16 mouse cellular contexts compared by ENCODE assay signal in genomic region chr4:46598981-46599380, GRCm38 (mm10). TPM values are rescaled to one million over a fixed set of nuclear protein-coding genes. Genes with fewer than 3 reads are reported as not detected.
DNase-seq lines count a peak whose midpoint lies in the region; ATAC-seq and TF ChIP-seq lines count a peak whose summit lies in the region.
"Had no signal": no experiment of that assay in that cellular context is flagged by ENCODE, and none has a peak within 500 bp of the region (broad histone marks: within the 10 kb centered on the region; RNA-seq: fewer than 3 reads in every experiment).

No protein-coding gene starts in this region.

- 58% methylated on average over 6 of the region's 6 CpGs for WGBS in intestine, embryonic 15.5 days
- 58% methylated on average over 6 of the region's 6 CpGs for WGBS in liver, embryonic 12.5 days (ENCODE audit: insufficient replicate concordance)
- 72% methylated on average over 6 of the region's 6 CpGs for WGBS in forebrain, embryonic 16.5 days

- peak overlapping the region; percentile 98 for H3K9ac ChIP-seq in CH12.LX (ENCODE audit: insufficient read depth, low read depth)
- H3K9ac ChIP-seq in intestine, embryonic 15.5 days = no peak overlapping the region
- H3K9ac ChIP-seq in liver, embryonic 12.5 days = no peak overlapping the region
- H3K9ac ChIP-seq in forebrain, embryonic 16.5 days (replicated peaks; ENCODE audit: low read depth, low read length) = no peak overlapping the region
- H3K9ac ChIP-seq: forebrain, postnatal 0 days; liver, postnatal 0 days; midbrain, embryonic 12.5 days had no signal

- no peak for TF ChIP-seq RAD21 in CH12.LX (IDR thresholded peaks at IDR 0.05; ENCODE audit: low read depth, low read length)

- peaks cover 72% of the 10 kb centered on the region for H3K79me2 ChIP-seq in CH12.LX (replicated peaks; ENCODE audit: control insufficient read depth, extremely low read depth, insufficient read depth, poor library complexity, severe bottlenecking)

- dilution Hi-C loops in CH12.LX (cut with MboI; ENCODE audit: extremely low pct_ligation_motif_present, extremely low pct_unique_long_range_greater_than_20kb, low sequenced_read_pairs) = no loop called here

- peaks cover 6 to 34% of the 10 kb centered on the region in 2 experiments for H3K36me3 ChIP-seq in CH12.LX (replicated peaks in 1 of 2; ENCODE audit: control insufficient read depth in 1 of 2, insufficient read depth in 1 of 2, low read length in 1 of 2)
- H3K36me3 ChIP-seq in intestine, embryonic 15.5 days = no peaks in the 10 kb centered on the region
- no peaks in the 10 kb centered on the region for H3K36me3 ChIP-seq in liver, embryonic 12.5 days
- no peaks in the 10 kb centered on the region for H3K36me3 ChIP-seq in forebrain, embryonic 16.5 days (ENCODE audit: control insufficient read depth, insufficient read depth)
- H3K36me3 ChIP-seq: hindbrain, embryonic 13.5 days; midbrain, embryonic 12.5 days had no signal

- no peak for ATAC-seq in intestine, embryonic 15.5 days
- no peak for ATAC-seq in liver, embryonic 12.5 days
- no peak for ATAC-seq in forebrain, embryonic 16.5 days
- ATAC-seq: forebrain, postnatal 0 days; liver, postnatal 0 days had no signal

- peaks cover 26 to 72% of the 10 kb centered on the region in 2 experiments for H3K4me1 ChIP-seq in CH12.LX (ENCODE audit: control insufficient read depth in 1 of 2, insufficient read depth in 2 of 2)
- peaks cover 10% of the 10 kb centered on the region for H3K4me1 ChIP-seq in intestine, embryonic 15.5 days (replicated peaks)
- peaks cover 40% of the 10 kb centered on the region for H3K4me1 ChIP-seq in liver, embryonic 12.5 days
- H3K4me1 ChIP-seq in forebrain, embryonic 16.5 days (replicated peaks; ENCODE audit: control insufficient read depth, insufficient read depth, low read length) = peaks cover 16% of the 10 kb centered on the region

- H3K4me3 ChIP-seq in CH12.LX (replicated peaks in 1 of 3; ENCODE audit: low read depth in 2 of 3, low read length in 2 of 3, poor library complexity in 1 of 3) = peak overlapping the region; percentile 18 to 99 (median 32)
- peak overlapping the region; percentile 18 for H3K4me3 ChIP-seq in intestine, embryonic 15.5 days (replicated peaks)
- no peak overlapping the region for H3K4me3 ChIP-seq in liver, embryonic 12.5 days
- no peak overlapping the region for H3K4me3 ChIP-seq in forebrain, embryonic 16.5 days (replicated peaks; ENCODE audit: low read length)
- H3K4me3 ChIP-seq: hindbrain, embryonic 13.5 days; left cerebral cortex, adult 2 months; midbrain, embryonic 12.5 days had no signal

- no peak for TF ChIP-seq CTCF in CH12.LX (conservative IDR thresholded peaks at IDR 0.05 in 1 of 2, IDR thresholded peaks at IDR 0.05 in 1 of 2; ENCODE audit: low read depth in 2 of 2, low read length in 2 of 2)

- H3K27me3 ChIP-seq in CH12.LX (replicated peaks) = no peaks in the 10 kb centered on the region
- H3K27me3 ChIP-seq in intestine, embryonic 15.5 days (replicated peaks) = peaks cover 15% of the 10 kb centered on the region
- H3K27me3 ChIP-seq in liver, embryonic 12.5 days (replicated peaks) = peaks cover 74% of the 10 kb centered on the region
- H3K27me3 ChIP-seq in forebrain, embryonic 16.5 days (replicated peaks; ENCODE audit: control insufficient read depth, insufficient read depth, low read length) = peaks cover 8% of the 10 kb centered on the region

- peak overlapping the region; percentile 94 for H3K4me2 ChIP-seq in CH12.LX (ENCODE audit: insufficient read depth, low read depth, poor library complexity, severe bottlenecking)
- peak overlapping the region; percentile 93 for H3K4me2 ChIP-seq in intestine, embryonic 15.5 days (replicated peaks)
- H3K4me2 ChIP-seq in liver, embryonic 12.5 days = no peak overlapping the region
- H3K4me2 ChIP-seq in forebrain, embryonic 16.5 days (ENCODE audit: low read length) = no peak overlapping the region
- H3K4me2 ChIP-seq: hindbrain, embryonic 13.5 days; midbrain, embryonic 12.5 days had no signal

- TF ChIP-seq EP300 in CH12.LX (IDR thresholded peaks at IDR 0.05; ENCODE audit: low read length) = no peak

- no peaks in the 10 kb centered on the region for H3K9me3 ChIP-seq in CH12.LX (replicated peaks; ENCODE audit: low read length)
- H3K9me3 ChIP-seq in intestine, embryonic 15.5 days = no peaks in the 10 kb centered on the region
- no peaks in the 10 kb centered on the region for H3K9me3 ChIP-seq in liver, embryonic 12.5 days (replicated peaks)
- no peaks in the 10 kb centered on the region for H3K9me3 ChIP-seq in forebrain, embryonic 16.5 days (ENCODE audit: control insufficient read depth, low read length)
- H3K9me3 ChIP-seq: hindbrain, embryonic 13.5 days; midbrain, embryonic 12.5 days had no signal

- in situ Hi-C loops in CH12.LX (cut with MboI; ENCODE audit: low pct_ligation_motif_present, low pct_unique_long_range_greater_than_20kb, low sequenced_read_pairs) = no loop called here

- H3K27ac ChIP-seq in CH12.LX (ENCODE audit: insufficient read depth, low read depth) = peak overlapping the region; percentile 75
- H3K27ac ChIP-seq in intestine, embryonic 15.5 days = peak overlapping the region; percentile 67
- no peak overlapping the region for H3K27ac ChIP-seq in liver, embryonic 12.5 days
- H3K27ac ChIP-seq in forebrain, embryonic 16.5 days (ENCODE audit: low read length) = no peak overlapping the region
- H3K27ac ChIP-seq: hindbrain, embryonic 13.5 days; left cerebral cortex, adult 2 months; midbrain, embryonic 12.5 days had no signal

- peak; percentile 16; the same call in 1 of the 2 replicates for TF ChIP-seq POLR2A in CH12.LX (IDR thresholded peaks at IDR 0.05; ENCODE audit: low read depth, low read length)

- DNase-seq in cerebellum, adult 9-11 months = peak; percentile 49
- DNase-seq in cerebellum, adult 11 months = no peak
- DNase-seq in ovary, postnatal 36 days (ENCODE audit: low spot score) = peak; percentile 2
- DNase-seq in ovary, adult 18-20 months (ENCODE audit: low spot score) = no peak
- no peak for DNase-seq in CH12.LX (ENCODE audit: extremely low read depth)
- DNase-seq: adrenal gland, adult 8-10 months; B cell, adult 2 months; forebrain, postnatal 0 days; kidney, adult 8-10 months; liver, postnatal 0 days had no signal

TF ChIP-seq in CH12.LX, 34 proteins besides CTCF, POLR2A, EP300 and RAD21:
- no peak for TF ChIP-seq ETS1 (conservative IDR thresholded peaks at IDR 0.05; ENCODE audit: low read depth, low read length)
- no peak for TF ChIP-seq MAFK (IDR thresholded peaks at IDR 0.05; ENCODE audit: insufficient replicate concordance, low read length)
- no peak for TF ChIP-seq CHD1 (IDR thresholded peaks at IDR 0.05; ENCODE audit: low read depth, low read length)
- no peak for TF ChIP-seq MXI1 (IDR thresholded peaks at IDR 0.05; ENCODE audit: low read depth, low read length)
- TF ChIP-seq USF2 (conservative IDR thresholded peaks at IDR 0.05; ENCODE audit: low read depth, low read length) = no peak
- TF ChIP-seq ELF1 (IDR thresholded peaks at IDR 0.05; ENCODE audit: low read depth, low read length) = no peak
- no peak for TF ChIP-seq USF1 (IDR thresholded peaks at IDR 0.05; ENCODE audit: low read depth, low read length)
- TF ChIP-seq E2F4 (IDR thresholded peaks at IDR 0.05; ENCODE audit: insufficient replicate concordance, low read depth, low read length) = no peak
- TF ChIP-seq MAZ (IDR thresholded peaks at IDR 0.05; ENCODE audit: low read depth, low read length) = no peak
- no peak for TF ChIP-seq MEF2A (IDR thresholded peaks at IDR 0.05; ENCODE audit: borderline replicate concordance, low read depth, low read length)
- no peak for TF ChIP-seq IRF4 (IDR thresholded peaks at IDR 0.05; ENCODE audit: low read depth, low read length)
- TF ChIP-seq MAX (IDR thresholded peaks at IDR 0.05; ENCODE audit: low read length) = no peak

RNA-seq across cellular contexts. Expression of gene Coro2a, which starts 3.0 kb away (rescaled TPM):
- 71.4 and 129 TPM in 2 replicates for total RNA-seq in CH12.LX (2012; rRNA removed)
- total RNA-seq in CH12.LX (2014; rRNA removed) = 23.3 and 24.6 TPM in 2 replicates
- polyA plus RNA-seq in CH12.LX (2012; ENCODE audit: insufficient read length, low read depth) = 152 and 223 TPM in 2 replicates
- 66.0 and 68.3 TPM in 2 replicates for polyA plus RNA-seq in intestine, embryonic 15.5 days (2015; fragmentation: Nextera tagmentation; extraction: Ambion mirVana)
- polyA plus RNA-seq in liver, embryonic 12.5 days (2016; fragmentation: Nextera tagmentation; extraction: Ambion mirVana) = 4.9 and 5.2 TPM in 2 replicates
- 5.6 and 7.6 TPM in 2 replicates for polyA plus RNA-seq in forebrain, embryonic 16.5 days (2015; fragmentation: Nextera tagmentation; extraction: Ambion mirVana)

RNA-seq across cellular contexts. Expression of gene Tbc1d2, which starts 51.0 kb away (rescaled TPM):
- total RNA-seq in CH12.LX (2012; rRNA removed) (0.59 and 1.1 TPM in 2 replicates), CH12.LX (2014; rRNA removed) (0.12 TPM in 2 replicates)
- 0.27 and 0.29 TPM in 2 replicates for polyA plus RNA-seq in CH12.LX (2012; ENCODE audit: insufficient read length, low read depth)
- 6.0 and 6.3 TPM in 2 replicates for polyA plus RNA-seq in intestine, embryonic 15.5 days (2015; fragmentation: Nextera tagmentation; extraction: Ambion mirVana)
- 0.57 and 0.62 TPM in 2 replicates for polyA plus RNA-seq in liver, embryonic 12.5 days (2016; fragmentation: Nextera tagmentation; extraction: Ambion mirVana)
- polyA plus RNA-seq in forebrain, embryonic 16.5 days (2015; fragmentation: Nextera tagmentation; extraction: Ambion mirVana) = 0.68 and 0.79 TPM in 2 replicates

Comparison
In these comparisons a context has a peak if more than half of its experiments do, and no peak if none do; other contexts are left out.
1. DNase-seq: peak in cerebellum, adult 9-11 months (single experiment) and ovary, postnatal 36 days (single experiment); none in cerebellum, adult 11 months (single experiment), ovary, adult 18-20 months (single experiment) and CH12.LX (single experiment).
2. H3K27ac ChIP-seq: peak in CH12.LX (single experiment) and intestine, embryonic 15.5 days (single experiment); none in liver, embryonic 12.5 days (single experiment) and forebrain, embryonic 16.5 days (single experiment).
3. H3K4me2 ChIP-seq: peak in CH12.LX (single experiment) and intestine, embryonic 15.5 days (single experiment); none in liver, embryonic 12.5 days (single experiment) and forebrain, embryonic 16.5 days (single experiment).
4. H3K4me3 ChIP-seq: peak in CH12.LX (3 of 3) and intestine, embryonic 15.5 days (single experiment); none in liver, embryonic 12.5 days (single experiment) and forebrain, embryonic 16.5 days (single experiment).